Mouse (Mus musculus) gastrocnemius, adult 8-10 months (tissue): Measurements from ENCODE around the gene Znhit6. TPM values are rescaled to one million over a fixed set of nuclear protein-coding genes. Genes with fewer than 3 reads are reported as not detected.

ENCODE experiments used
- total RNA-seq, 4 experiments: library from RNA; stranded (reverse); gene quantifications; 2 replicates each; pipeline ENCODE4 v1.2.4; 2022

Gene Znhit6
- total RNA-seq, 4 experiments from 2014 or later: 11.3 to 15.9 (median 14.8) TPM

Other genes with a start within 250 kb of the Znhit6 start
- 10 to 100 TPM; 23.0 to 53.4 (median 30.3) TPM for gene Ccn1, start 73.8 kb downstream of the Znhit6 start, total RNA-seq
- 1 to 10 TPM; 1.7 to 3.0 (median 2.2) TPM for gene Ddah1, start 182.5 kb downstream of the Znhit6 start, total RNA-seq